Mouse (Mus musculus) hindbrain, embryonic 14.5 days (tissue): ENCODE measurements at regions not wholly inside any gene's neighbourhood (a gene's known extent, or its start where the extent isn't known, plus 50 kb on each side); places are given as distances from the start of the nearest gene placed in this dataset.

ENCODE experiments used
- ATAC-seq: fragments of 200-750 bp; cut with Nextera tagmentation; 2 replicates; pipeline ENCODE4 v1.8.0; 2017; ENCODE audit warnings: moderate number of reproducible peaks, mild to moderate bottlenecking, moderate TSS enrichment, moderate library complexity; ENCODE audit not compliant: low FRiP score
- DNase-seq: peaks from one replicate; pipeline ENCODE4 v3.0.0-alpha.2; 2015; ENCODE audit warnings: low spot score
- H3K27ac ChIP-seq: fragments of 300-500 bp; sonication (generic); 2 replicates; pipeline ENCODE4 v1.5.1; 2014; ENCODE audit warnings: mild to moderate bottlenecking, moderate library complexity
- H3K27me3 ChIP-seq: fragments of 300-500 bp; sonication (generic); 2 replicates; pipeline ENCODE4 v1.6.1; 2014; ENCODE audit warnings: mild to moderate bottlenecking, low read length, mixed read lengths; ENCODE audit not compliant: control insufficient read depth, insufficient read depth
- H3K36me3 ChIP-seq: fragments of 300-500 bp; sonication (generic); replicated peaks from 2 replicates; pipeline ENCODE4 v1.6.1; 2014; ENCODE audit not compliant: control insufficient read depth, insufficient read depth
- H3K4me1 ChIP-seq: fragments of 300-500 bp; sonication (generic); replicated peaks from 2 replicates; pipeline ENCODE4 v1.6.1; 2014; ENCODE audit warnings: antibody characterized with exemption, low read length, mixed read lengths; ENCODE audit not compliant: control insufficient read depth, insufficient read depth
- H3K4me2 ChIP-seq: fragments of 300-500 bp; sonication (generic); replicated peaks from 2 replicates; pipeline ENCODE4 v1.6.1; 2014; ENCODE audit warnings: mild to moderate bottlenecking, moderate library complexity
- H3K4me3 ChIP-seq: fragments of 300-500 bp; sonication (generic); replicated peaks from 2 replicates; pipeline ENCODE4 v1.5.1; 2014; ENCODE audit warnings: mild to moderate bottlenecking, low read length
- H3K9ac ChIP-seq: fragments of 300-500 bp; sonication (generic); 2 replicates; pipeline ENCODE4 v1.6.1; 2014
- H3K9me3 ChIP-seq: fragments of 300-500 bp; sonication (generic); 2 replicates; pipeline ENCODE4 v1.6.1; 2016; ENCODE audit warnings: low read length; ENCODE audit not compliant: control insufficient read depth
- WGBS: fragments of 180-500 bp; shearing (Covaris S2); extraction: QIAGEN DNeasy Blood & Tissue Kit; methylation state at CpG from one replicate; pipeline ENCODE4 v1.1.7; 2014; 5-methylcytosine and 5-hydroxymethylcytosine counted together

DNA sequence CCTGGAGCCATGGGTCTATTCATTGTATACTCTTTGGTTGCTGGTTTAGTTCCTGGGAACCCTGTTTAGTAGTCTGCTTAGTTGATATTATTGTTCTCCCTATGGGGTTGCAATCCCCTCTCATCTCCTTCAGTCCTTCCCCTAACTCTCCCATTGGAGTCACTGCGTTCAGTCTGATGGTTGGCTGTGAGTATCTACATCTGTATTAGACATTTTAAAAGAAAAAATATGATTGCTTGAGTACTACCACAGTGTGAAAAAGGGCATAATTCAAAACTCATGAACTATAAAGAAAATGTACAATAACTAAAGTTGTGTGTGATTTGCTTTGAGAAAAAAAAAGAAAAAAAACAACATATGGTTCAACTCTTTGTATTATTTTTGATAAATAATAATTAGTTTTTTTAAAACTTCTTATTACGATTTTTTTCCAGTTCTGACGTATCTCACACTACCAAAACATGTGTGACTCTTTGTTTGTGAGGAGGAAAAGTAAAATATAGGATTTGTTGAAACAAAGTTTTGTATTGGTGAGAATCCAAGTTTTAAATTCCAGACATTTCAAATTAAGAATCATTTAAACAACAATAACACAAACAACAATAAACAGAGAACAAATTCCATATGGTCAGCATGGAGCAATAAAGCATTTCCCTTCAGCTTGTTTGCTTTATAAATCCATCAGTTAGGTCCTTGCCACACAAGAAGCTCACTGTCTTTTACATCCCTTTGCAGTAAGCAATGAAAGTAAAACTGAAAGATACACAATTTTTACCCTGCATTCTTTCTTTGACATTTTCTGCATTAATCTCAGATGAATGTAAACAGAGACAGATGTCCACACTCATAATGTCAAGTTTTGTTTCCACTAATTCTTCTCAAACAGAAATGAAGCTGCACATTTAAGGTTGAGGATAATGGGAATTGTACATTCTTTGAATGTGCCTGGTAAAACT lies 583.5 kb downstream of the Slitrk6 start:
- Histone ChIP-seq H3K36me3 (no peaks in the 10 kb centered on the region), H3K27ac (no peak overlapping the region), H3K4me1 (no peaks in the 10 kb centered on the region), H3K27me3 (no peaks in the 10 kb centered on the region), H3K4me3 (no peak overlapping the region), H3K9ac (no peak overlapping the region), H3K9me3 (no peaks in the 10 kb centered on the region), H3K4me2 (no peak overlapping the region)
- DNase-seq (peak; percentile 15), ATAC-seq (no peak)
- 87% methylated on average over 3 of the region's 3 CpGs for WGBS

DNA sequence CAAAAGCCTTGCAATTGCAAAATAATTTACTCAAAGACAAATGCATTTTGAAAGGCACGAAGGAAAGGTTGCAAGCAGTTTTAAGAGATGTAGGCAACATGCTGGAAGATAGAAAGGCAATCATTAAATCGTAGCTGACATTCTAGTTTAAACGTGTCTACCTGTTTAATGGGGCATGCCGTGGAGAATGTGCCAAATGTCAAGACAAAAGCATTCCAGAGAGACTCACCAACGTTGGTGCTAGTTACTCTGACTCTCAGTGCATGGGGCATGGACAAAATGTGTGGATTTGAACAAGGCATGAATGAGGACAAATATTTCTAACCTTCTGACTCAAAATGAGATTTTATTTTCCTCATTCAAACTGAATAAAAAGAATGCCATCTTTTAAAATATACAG lies 586.3 kb downstream of the Slitrk6 start:
- no peaks in the 10 kb centered on the region for H3K36me3 ChIP-seq
- H3K9ac ChIP-seq = no peak overlapping the region
- no peaks in the 10 kb centered on the region for H3K9me3 ChIP-seq
- no peak overlapping the region for H3K4me3 ChIP-seq
- ATAC-seq (no peak), DNase-seq (no peak)
- H3K27me3 ChIP-seq = no peaks in the 10 kb centered on the region
- no peaks in the 10 kb centered on the region for H3K4me1 ChIP-seq
- WGBS = 19% methylated on average over 5 of the region's 5 CpGs
- H3K27ac ChIP-seq = no peak overlapping the region
- no peak overlapping the region for H3K4me2 ChIP-seq

DNA sequence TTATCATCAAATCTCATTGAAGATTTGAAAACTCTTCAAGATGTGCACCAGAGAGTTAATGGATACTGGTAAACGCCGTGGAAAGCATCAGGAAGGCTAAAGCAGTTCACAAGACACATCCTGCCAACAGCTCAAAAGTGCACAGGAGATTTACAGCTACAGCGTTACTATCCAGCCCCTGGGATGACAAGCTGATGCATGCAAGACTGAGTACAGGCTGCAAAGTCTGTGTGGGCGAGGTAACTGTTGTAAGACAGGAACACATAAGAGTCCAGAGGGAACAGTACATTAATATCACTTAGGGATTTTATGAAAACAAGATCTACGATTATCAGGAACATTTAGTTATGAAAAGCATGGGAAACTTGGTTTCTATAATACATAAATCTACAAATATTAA lies 626.7 kb downstream of the Slitrk6 start:
- WGBS = 76% methylated on average over 5 of the region's 5 CpGs
- Histone ChIP-seq H3K9ac (no peak overlapping the region), H3K4me2 (no peak overlapping the region), H3K27me3 (no peaks in the 10 kb centered on the region), H3K36me3 (no peaks in the 10 kb centered on the region), H3K27ac (no peak overlapping the region), H3K9me3 (no peaks in the 10 kb centered on the region), H3K4me3 (no peak overlapping the region), H3K4me1 (no peaks in the 10 kb centered on the region)
- no peak for ATAC-seq
- no peak for DNase-seq

DNA sequence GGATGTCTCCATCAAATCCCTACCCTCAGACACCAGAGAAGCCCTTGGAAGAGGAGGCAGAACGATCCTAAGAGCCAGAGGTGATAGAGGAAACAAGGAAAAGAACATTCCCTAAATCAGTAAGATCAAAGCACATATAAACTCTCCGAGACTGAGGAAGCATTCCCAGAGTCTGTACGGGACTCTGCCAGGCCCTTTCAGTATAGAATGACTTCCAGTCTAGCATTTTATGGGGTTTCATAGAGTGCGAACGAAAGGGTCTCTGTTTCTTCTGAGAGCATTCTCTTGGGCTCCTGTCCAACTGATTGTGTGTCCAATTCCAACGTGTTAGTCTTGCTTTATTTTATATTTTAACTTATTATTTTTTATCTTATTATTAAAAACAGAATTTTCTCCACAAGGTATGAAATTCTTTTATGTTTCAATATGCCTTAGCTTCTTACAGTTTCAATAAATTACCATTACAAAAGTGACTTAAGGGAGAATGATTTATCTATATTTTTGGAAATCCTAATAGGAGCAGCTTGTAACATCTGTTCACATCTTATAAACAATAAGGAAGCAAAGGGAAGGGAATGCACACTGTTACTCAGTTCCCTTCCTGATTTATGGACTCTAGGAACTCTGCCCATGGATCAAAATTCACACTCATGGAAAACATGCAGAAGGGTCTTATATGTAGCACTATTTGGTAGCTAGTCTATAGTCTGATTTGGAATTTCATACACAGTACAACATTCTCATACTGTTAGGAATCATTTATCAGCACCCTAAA lies 628.8 kb downstream of the Slitrk6 start:
- no peak for DNase-seq
- no peak overlapping the region for H3K4me3 ChIP-seq
- no peaks in the 10 kb centered on the region for H3K9me3 ChIP-seq
- no peaks in the 10 kb centered on the region for H3K4me1 ChIP-seq
- no peak overlapping the region for H3K9ac ChIP-seq
- no peak overlapping the region for H3K4me2 ChIP-seq
- H3K27me3 ChIP-seq = no peaks in the 10 kb centered on the region
- no peaks in the 10 kb centered on the region for H3K36me3 ChIP-seq
- 77% methylated on average over 6 of the region's 6 CpGs for WGBS
- H3K27ac ChIP-seq = no peak overlapping the region
- ATAC-seq = no peak

GRCm38 (mm10) chr14:110122710-110123109 lies 632.2 kb downstream of the Slitrk6 start:
- no peaks in the 10 kb centered on the region for H3K27me3 ChIP-seq
- no peaks in the 10 kb centered on the region for H3K9me3 ChIP-seq
- no peaks in the 10 kb centered on the region for H3K4me1 ChIP-seq
- no peaks in the 10 kb centered on the region for H3K36me3 ChIP-seq
- H3K4me3 ChIP-seq = no peak overlapping the region
- H3K4me2 ChIP-seq = no peak overlapping the region
- H3K9ac ChIP-seq = no peak overlapping the region
- 95% methylated on average over 3 of the region's 3 CpGs for WGBS
- DNase-seq = no peak
- no peak for ATAC-seq
- H3K27ac ChIP-seq = no peak overlapping the region

DNA sequence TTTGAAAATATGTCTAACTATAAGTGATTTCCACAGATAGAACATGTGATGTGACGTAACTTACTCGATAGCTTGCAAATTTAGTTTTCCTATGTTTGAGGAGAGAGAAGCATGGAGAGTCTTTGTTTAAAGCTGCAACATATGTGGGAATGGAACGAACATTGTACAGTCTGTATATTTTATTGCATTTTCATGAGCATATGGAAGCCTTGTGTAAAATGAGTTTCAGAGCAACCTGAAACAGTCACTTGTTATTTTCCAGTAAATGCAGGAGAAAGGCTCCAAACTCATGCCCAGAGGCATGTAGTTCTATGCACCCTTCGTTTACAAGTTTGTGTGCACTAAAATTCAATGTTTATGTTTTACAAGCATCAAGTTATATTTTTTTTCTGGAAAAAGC lies 639.4 kb downstream of the Slitrk6 start:
- Histone ChIP-seq H3K4me3 (no peak overlapping the region), H3K27me3 (no peaks in the 10 kb centered on the region), H3K9ac (no peak overlapping the region), H3K4me1 (no peaks in the 10 kb centered on the region), H3K27ac (no peak overlapping the region), H3K9me3 (no peaks in the 10 kb centered on the region), H3K36me3 (no peaks in the 10 kb centered on the region), H3K4me2 (no peak overlapping the region)
- 90% methylated on average over 4 of the region's 4 CpGs for WGBS
- ATAC-seq (no peak), DNase-seq (no peak)

GRCm38 (mm10) chr14:110100852-110101251 lies 654.1 kb downstream of the Slitrk6 start:
- no peak for DNase-seq
- Histone ChIP-seq H3K27me3 (no peaks in the 10 kb centered on the region), H3K9me3 (no peaks in the 10 kb centered on the region), H3K4me2 (no peak overlapping the region), H3K9ac (no peak overlapping the region), H3K4me3 (no peak overlapping the region), H3K36me3 (no peaks in the 10 kb centered on the region), H3K27ac (no peak overlapping the region), H3K4me1 (no peaks in the 10 kb centered on the region)
- 66% methylated on average over 4 of the region's 4 CpGs for WGBS
- no peak for ATAC-seq

DNA sequence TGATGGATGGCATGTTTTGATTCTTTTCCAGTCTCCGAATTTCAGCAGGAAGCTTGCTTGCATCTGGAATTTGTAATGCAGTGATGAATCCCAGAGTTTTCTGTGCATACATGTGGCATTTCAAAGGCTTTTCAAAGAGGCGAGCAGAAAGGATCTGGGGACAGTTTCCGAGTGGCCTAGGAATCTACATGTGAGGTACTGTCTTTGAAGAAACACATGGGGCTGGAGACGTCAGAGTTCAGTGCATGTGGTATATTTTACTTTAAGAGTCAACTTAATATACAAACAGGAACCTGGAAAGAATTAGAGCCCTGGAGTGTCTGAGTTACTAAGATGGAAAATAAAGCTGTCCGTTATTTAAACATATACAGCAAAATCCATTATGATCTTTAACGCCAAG lies 676.6 kb downstream of the Slitrk6 start:
- H3K9ac ChIP-seq = no peak overlapping the region
- no peaks in the 10 kb centered on the region for H3K9me3 ChIP-seq
- WGBS = 86% methylated on average over 6 of the region's 6 CpGs
- DNase-seq (no peak), ATAC-seq (no peak)
- no peaks in the 10 kb centered on the region for H3K36me3 ChIP-seq
- no peak overlapping the region for H3K27ac ChIP-seq
- H3K4me2 ChIP-seq = no peak overlapping the region
- no peaks in the 10 kb centered on the region for H3K4me1 ChIP-seq
- H3K4me3 ChIP-seq = no peak overlapping the region
- H3K27me3 ChIP-seq = no peaks in the 10 kb centered on the region

DNA sequence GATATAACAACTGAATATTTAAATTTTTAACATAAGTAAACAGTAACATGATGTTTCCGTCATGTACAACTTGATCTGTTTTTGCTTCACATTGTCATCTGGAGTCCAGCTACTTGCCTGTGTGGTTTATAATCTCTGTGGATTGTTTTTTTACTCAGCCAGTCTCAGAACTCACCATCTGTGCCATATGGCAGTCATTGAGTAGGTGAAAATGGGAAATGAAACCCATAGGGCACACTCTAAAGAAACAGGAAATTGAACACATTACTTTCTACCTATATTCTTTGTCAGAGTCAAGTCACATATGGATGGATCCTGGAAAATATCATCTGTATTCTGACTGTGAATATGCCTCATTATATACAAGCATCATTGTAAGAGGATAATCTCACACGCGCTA lies 707.2 kb downstream of the Slitrk6 start:
- no peaks in the 10 kb centered on the region for H3K36me3 ChIP-seq
- no peak overlapping the region for H3K9ac ChIP-seq
- no peak overlapping the region for H3K27ac ChIP-seq
- DNase-seq (no peak), ATAC-seq (no peak)
- H3K4me3 ChIP-seq = no peak overlapping the region
- no peak overlapping the region for H3K4me2 ChIP-seq
- H3K27me3 ChIP-seq = no peaks in the 10 kb centered on the region
- H3K4me1 ChIP-seq = no peaks in the 10 kb centered on the region
- no peaks in the 10 kb centered on the region for H3K9me3 ChIP-seq
- WGBS = 80% methylated on average over 3 of the region's 3 CpGs
